Mouse (Mus musculus) MEL (cell line): Measurements from ENCODE around the gene Adh1. TPM values are rescaled to one million over a fixed set of nuclear protein-coding genes. Genes with fewer than 3 reads are reported as not detected.

Experiments used
- DNase-seq: peaks from one replicate; pipeline ENCODE4 v3.0.0; 2011; ENCODE audit warnings: low read depth, low spot score
- H3K27ac ChIP-seq: 2 replicates; pipeline ENCODE4 v1.5.1; 2012; ENCODE audit warnings: low read depth, mild to moderate bottlenecking, control low read depth, low read length, moderate library complexity; ENCODE audit not compliant: control insufficient read depth
- H3K27me3 ChIP-seq, 2 experiments: fragments of 150-350 bp in 1 of 2; sonication (generic) in 1 of 2; 2 replicates each; pipeline ENCODE4 v1.6.1; 2012; ENCODE audit warnings: low read length in 2 of 2, mild to moderate bottlenecking in 2 of 2, improper control_type of control experiment in 1 of 2, moderate library complexity in 1 of 2; ENCODE audit not compliant: insufficient read depth in 2 of 2, control insufficient read depth in 1 of 2
- H3K36me3 ChIP-seq, 2 experiments: 2 replicates each; pipeline ENCODE4 v1.6.1; 2012 to 2014; ENCODE audit warnings: low read length in 2 of 2, improper control_type of control experiment in 1 of 2, inconsistent platforms in 1 of 2, mild to moderate bottlenecking in 1 of 2; ENCODE audit not compliant: insufficient read depth in 2 of 2, control insufficient read depth in 1 of 2
- H3K4me1 ChIP-seq, 2 experiments: fragments of 150-350 bp in 1 of 2; sonication (generic) in 1 of 2; 2 replicates each; pipeline ENCODE4 v1.6.1; 2012; ENCODE audit warnings: low read length in 2 of 2, improper control_type of control experiment in 1 of 2, mild to moderate bottlenecking in 1 of 2; ENCODE audit not compliant: insufficient read depth in 2 of 2, control insufficient read depth in 1 of 2
- H3K4me3 ChIP-seq, 2 experiments: fragments of 150-350 bp in 1 of 2; sonication (generic) in 1 of 2; 2 replicates each; pipeline ENCODE4 v1.5.1; 2012; ENCODE audit warnings: low read depth in 2 of 2, low read length in 2 of 2, mild to moderate bottlenecking in 2 of 2, moderate library complexity in 2 of 2, control low read depth in 1 of 2, improper control_type of control experiment in 1 of 2; ENCODE audit not compliant: control insufficient read depth in 1 of 2, insufficient read depth in 1 of 2
- H3K79me2 ChIP-seq: 2 replicates; pipeline ENCODE4 v1.6.1; 2012; ENCODE audit warnings: mild to moderate bottlenecking, low read length, moderate library complexity; ENCODE audit not compliant: control insufficient read depth, poor library complexity, insufficient read depth
- H3K9ac ChIP-seq: 2 replicates; pipeline ENCODE4 v1.6.1; 2012; ENCODE audit warnings: low read depth, mild to moderate bottlenecking, control low read depth, low read length, moderate library complexity; ENCODE audit not compliant: control insufficient read depth, poor library complexity, severe bottlenecking
- H3K9me3 ChIP-seq: fragments of 150-350 bp; sonication (generic); replicated peaks from 2 replicates; pipeline ENCODE4 v1.6.1; 2012; ENCODE audit warnings: mild to moderate bottlenecking, low read length, improper control_type of control experiment, moderate library complexity; ENCODE audit not compliant: insufficient read depth
- CHD1 ChIP-seq: IDR thresholded peaks from 2 replicates; pipeline ENCODE4 v1.6.1; 2012; ENCODE audit warnings: low read depth, mild to moderate bottlenecking, inconsistent platforms, low read length, improper control_type of control experiment
- CHD2 ChIP-seq: IDR thresholded peaks from 2 replicates; pipeline ENCODE4 v1.6.1; 2011; ENCODE audit warnings: low read length, improper control_type of control experiment
- CTCF ChIP-seq, 3 experiments: IDR thresholded peaks in 2 of 3; conservative IDR thresholded peaks in 1 of 3; 2 replicates each; pipeline ENCODE4 v1.5.1; 2011 to 2012; ENCODE audit warnings: low read length in 3 of 3, low read depth in 2 of 3, mild to moderate bottlenecking in 2 of 3, improper control_type of control experiment in 1 of 3, inconsistent platforms in 1 of 3, mixed read lengths in 1 of 3, moderate library complexity in 1 of 3; ENCODE audit not compliant: control insufficient read depth in 1 of 3, insufficient read depth in 1 of 3, poor library complexity in 1 of 3, severe bottlenecking in 1 of 3
- EP300 ChIP-seq, 2 experiments: IDR thresholded peaks; 2 replicates each; pipeline ENCODE4 v1.6.1; 2011; ENCODE audit warnings: improper control_type of control experiment in 2 of 2, low read length in 2 of 2, low read depth in 1 of 2, mild to moderate bottlenecking in 1 of 2
- GATA1 ChIP-seq: IDR thresholded peaks from 2 replicates; pipeline ENCODE4 v1.6.1; 2011; ENCODE audit warnings: low read depth, low read length, improper control_type of control experiment
- HCFC1 ChIP-seq: IDR thresholded peaks from 2 replicates; pipeline ENCODE4 v1.6.1; 2012; ENCODE audit warnings: low read depth, mild to moderate bottlenecking, inconsistent platforms, low read length, improper control_type of control experiment, moderate library complexity
- MAFK ChIP-seq: IDR thresholded peaks from 2 replicates; pipeline ENCODE4 v1.6.1; 2011; ENCODE audit warnings: low read depth, mild to moderate bottlenecking, low read length, improper control_type of control experiment, borderline replicate concordance
- MAX ChIP-seq: IDR thresholded peaks from 2 replicates; pipeline ENCODE4 v1.6.1; 2011; ENCODE audit warnings: low read length, improper control_type of control experiment
- MAZ ChIP-seq: IDR thresholded peaks from 2 replicates; pipeline ENCODE4 v1.6.1; 2012; ENCODE audit warnings: low read depth, mild to moderate bottlenecking, inconsistent platforms, low read length, improper control_type of control experiment
- MYB ChIP-seq: IDR thresholded peaks from 2 replicates; pipeline ENCODE4 v1.6.1; 2011; ENCODE audit warnings: mild to moderate bottlenecking, low read depth, low read length, improper control_type of control experiment
- NELFE ChIP-seq: IDR thresholded peaks from 2 replicates; pipeline ENCODE4 v1.6.1; 2011; ENCODE audit warnings: low read depth, low read length, improper control_type of control experiment
- NRF1 ChIP-seq: IDR thresholded peaks from 2 replicates; pipeline ENCODE4 v1.6.1; 2014; ENCODE audit warnings: low read depth, mild to moderate bottlenecking, inconsistent platforms, low read length, improper control_type of control experiment, moderate library complexity; ENCODE audit not compliant: poor library complexity, insufficient read depth, severe bottlenecking
- POLR2A ChIP-seq, 2 experiments: IDR thresholded peaks; 2 replicates each; pipeline ENCODE4 v1.6.1; 2011 to 2012; ENCODE audit warnings: low read length in 2 of 2, mild to moderate bottlenecking in 2 of 2, control low read depth in 1 of 2, improper control_type of control experiment in 1 of 2, low read depth in 1 of 2, moderate library complexity in 1 of 2; ENCODE audit not compliant: control insufficient read depth in 1 of 2, insufficient read depth in 1 of 2, poor library complexity in 1 of 2
- POLR2AphosphoS5 ChIP-seq: IDR thresholded peaks from 2 replicates; pipeline ENCODE4 v1.6.1; 2012; ENCODE audit warnings: low read depth, borderline replicate concordance, mild to moderate bottlenecking, inconsistent platforms, low read length, moderate library complexity, mixed read lengths
- RCOR1 ChIP-seq: IDR thresholded peaks from 2 replicates; pipeline ENCODE4 v1.6.1; 2012; ENCODE audit warnings: low read depth, mild to moderate bottlenecking, inconsistent platforms, low read length, improper control_type of control experiment
- SMC3 ChIP-seq: IDR thresholded peaks from 2 replicates; pipeline ENCODE4 v1.6.1; 2011; ENCODE audit warnings: low read depth, low read length, improper control_type of control experiment
- TAL1 ChIP-seq: IDR thresholded peaks from 2 replicates; pipeline ENCODE4 v1.6.1; 2012; ENCODE audit warnings: mild to moderate bottlenecking, inconsistent platforms, low read length, moderate library complexity, mixed read lengths
- TBP ChIP-seq: IDR thresholded peaks from 2 replicates; pipeline ENCODE4 v1.8.0; 2011; ENCODE audit warnings: low read depth, low read length, improper control_type of control experiment
- TCF12 ChIP-seq: IDR thresholded peaks from 2 replicates; pipeline ENCODE4 v1.6.1; 2014; ENCODE audit warnings: low read depth, mild to moderate bottlenecking, inconsistent platforms, low read length, improper control_type of control experiment, moderate library complexity
- ZKSCAN1 ChIP-seq: IDR thresholded peaks from 2 replicates; pipeline ENCODE4 v1.6.1; 2012; ENCODE audit warnings: low read depth, mild to moderate bottlenecking, inconsistent platforms, low read length, improper control_type of control experiment, moderate library complexity
- ZMIZ1 ChIP-seq: IDR thresholded peaks from 2 replicates; pipeline ENCODE4 v1.6.1; 2012; ENCODE audit warnings: low read depth, mild to moderate bottlenecking, inconsistent platforms, low read length, improper control_type of control experiment, moderate library complexity
- polyA plus RNA-seq, 2 experiments: library from polyadenylated mRNA; stranded (reverse) in 1 of 2; unstranded in 1 of 2; fragments of >175 nt in 1 of 2; fragments of >200 nt in 1 of 2; gene quantifications; 2 replicates each; pipeline versions ENCODE4 v1.2.1 to v1.2.4; 2012; ENCODE audit warnings: low replicate concordance in 2 of 2, low read depth in 1 of 2; ENCODE audit not compliant: insufficient read length in 2 of 2, insufficient read depth in 1 of 2, missing spikeins in 1 of 2
- total RNA-seq: library from RNA; depleted of rRNA; stranded (reverse); fragments of 300-350 nt; gene quantifications from 2 replicates; pipeline ENCODE4 v1.2.3, GENCODE M21; 2012

Adh1 gene
- total and polyA plus RNA-seq, 3 experiments, result 0.15 TPM; not detected in 2

DNA sequence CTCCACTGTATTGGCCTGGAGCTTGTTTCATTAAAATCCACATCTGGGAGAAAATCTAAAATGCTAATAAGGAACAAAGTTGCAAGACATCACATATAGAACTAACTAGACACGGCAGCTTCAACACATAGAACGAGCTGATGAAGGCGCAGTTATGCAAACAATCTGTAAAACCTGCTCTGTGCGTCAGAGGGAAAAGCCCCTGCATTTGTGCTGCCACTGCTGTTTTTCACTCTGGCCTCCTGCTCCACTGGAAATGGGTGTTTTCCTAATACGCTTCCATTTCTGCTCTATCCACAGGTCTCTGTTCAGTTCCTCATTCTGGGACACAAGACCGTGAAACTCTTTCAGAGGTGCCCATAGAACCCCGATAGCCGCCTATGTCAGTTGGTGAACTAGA lies 73.1 kb downstream of the Adh1 start:
- no peaks in the 10 kb centered on the region; a peak in 1 of 4 replicates for H3K27me3 ChIP-seq
- H3K4me1 ChIP-seq, result peaks cover 0 to 4% of the 10 kb centered on the region in 2 experiments; a peak in 2 of 4 replicates
- H3K36me3 ChIP-seq, result no peaks in the 10 kb centered on the region
- peak overlapping the region; percentile 46 to 68 for H3K4me3 ChIP-seq
- H3K79me2 ChIP-seq, result no peaks in the 10 kb centered on the region
- H3K9ac ChIP-seq, result peak overlapping the region; percentile 63
- H3K9me3 ChIP-seq, result no peaks in the 10 kb centered on the region
- H3K27ac ChIP-seq, result peak overlapping the region; percentile 86
- no peak for TF ChIP-seq TAL1
- no peak for TF ChIP-seq POLR2AphosphoS5
- peak; percentile 63 for DNase-seq

DNA sequence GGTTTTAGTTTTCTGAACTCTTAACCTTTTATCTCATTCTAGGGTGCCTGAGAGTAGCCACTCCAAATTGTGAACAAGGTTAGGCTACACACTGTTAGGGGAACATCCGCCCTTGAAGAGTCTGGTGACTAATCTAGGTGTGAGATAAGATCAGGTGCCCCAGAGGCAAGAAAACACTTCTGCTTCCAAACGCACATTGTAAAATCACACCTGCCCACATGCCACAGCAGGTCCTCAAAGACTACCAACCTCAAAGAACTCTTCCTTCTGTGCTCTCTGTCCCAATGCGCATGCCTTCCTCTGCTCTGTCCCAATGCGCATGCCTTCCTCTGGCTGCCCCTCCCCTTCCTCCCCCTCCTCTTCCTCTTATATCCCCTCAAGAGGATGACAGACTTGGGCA lies 73.5 kb downstream of the Adh1 start:
- TF ChIP-seq HCFC1 (no peak), ZKSCAN1 (no peak), NELFE (peak; percentile 46; the same call in 1 of the 2 replicates), TCF12 (peak; percentile 26; the same call in 1 of the 2 replicates), CTCF (IDR thresholded peaks at IDR 0.05 in 2 of 3, conservative IDR thresholded peaks at IDR 0.05 in 1 of 3; ENCODE audit: control insufficient read depth in 1 of 3, insufficient read depth in 1 of 3, low read depth in 2 of 3, low read length in 3 of 3, poor library complexity in 1 of 3, severe bottlenecking in 1 of 3) (no peak), CHD1 (no peak), GATA1 (peak; percentile 33; the same call in 1 of the 2 replicates), RCOR1 (no peak), ZMIZ1 (no peak), POLR2A (IDR thresholded peaks at IDR 0.05; ENCODE audit: control insufficient read depth in 1 of 2, insufficient read depth in 1 of 2, low read depth in 1 of 2, low read length in 2 of 2, poor library complexity in 1 of 2) (peak in 1 of 2 experiments; percentile 37; a peak in 1 of 4 replicates), CHD2 (no peak), SMC3 (no peak), TBP (no peak), NRF1 (peak; percentile 81), MAZ (0 out of 2 replicates have a peak, but pooled peaks have one; percentile 22), TAL1 (no peak), EP300 (IDR thresholded peaks at IDR 0.05; ENCODE audit: low read depth in 1 of 2, low read length in 2 of 2) (no peak), MAFK (no peak), MYB (no peak), MAX (peak; percentile 62)
- Histone ChIP-seq H3K4me3 (peak overlapping the region; percentile 46 to 68), H3K4me1 (peaks cover 0 to 4% of the 10 kb centered on the region in 2 experiments; a peak in 2 of 4 replicates), H3K36me3 (no peaks in the 10 kb centered on the region), H3K9me3 (no peaks in the 10 kb centered on the region), H3K27ac (peak overlapping the region; percentile 86), H3K79me2 (no peaks in the 10 kb centered on the region), H3K9ac (peak overlapping the region; percentile 63), H3K27me3 (no peaks in the 10 kb centered on the region; a peak in 1 of 4 replicates)
- DNase-seq, result peak; percentile 64
